Comparison of ENCODE assay signal across 14 mouse cellular contexts in genomic region chr13:38296601-38297000, GRCm38 (mm10). TPM values are rescaled to one million over a fixed set of nuclear protein-coding genes. Genes with fewer than 3 reads are reported as not detected.
DNase-seq lines count a peak whose midpoint lies in the region; ATAC-seq and TF ChIP-seq lines count a peak whose summit lies in the region.
"Had no signal": no experiment of that assay in that cellular context is flagged by ENCODE, and none has a peak within 500 bp of the region (broad histone marks: within the 10 kb centered on the region; RNA-seq: fewer than 3 reads in every experiment).

No protein-coding gene starts in this region.

- WGBS in intestine, embryonic 15.5 days = 12% methylated on average over 8 of the region's 8 CpGs
- 55% methylated on average over 8 of the region's 8 CpGs for WGBS in neural tube, embryonic 14.5 days
- 86% methylated on average over 8 of the region's 8 CpGs for WGBS in forebrain, embryonic 11.5 days
- WGBS in liver, embryonic 12.5 days (ENCODE audit: insufficient replicate concordance) = 58% methylated on average over 8 of the region's 8 CpGs

- H3K9me3 ChIP-seq in intestine, embryonic 15.5 days = no peaks in the 10 kb centered on the region
- no peaks in the 10 kb centered on the region for H3K9me3 ChIP-seq in neural tube, embryonic 14.5 days (ENCODE audit: control insufficient read depth, low read length)
- H3K9me3 ChIP-seq in forebrain, embryonic 11.5 days (ENCODE audit: control insufficient read depth, low read length) = no peaks in the 10 kb centered on the region
- H3K9me3 ChIP-seq in liver, embryonic 12.5 days (replicated peaks) = no peaks in the 10 kb centered on the region
- H3K9me3 ChIP-seq: limb, embryonic 10.5 days; liver, embryonic 15.5 days had no signal

- ATAC-seq in intestine, embryonic 15.5 days = peak; percentile 84
- peak; percentile 43 for ATAC-seq in neural tube, embryonic 14.5 days (ENCODE audit: low read depth)
- no peak for ATAC-seq in forebrain, embryonic 11.5 days (replicated peaks; ENCODE audit: low FRiP score)
- no peak for ATAC-seq in liver, embryonic 12.5 days

- DNase-seq in left cerebral cortex, postnatal 14 days (ENCODE audit: low spot score in 2 of 2) = peak; percentile 5 to 7
- no peak for DNase-seq in left cerebral cortex, postnatal 10 days (ENCODE audit: extremely low spot score in 1 of 2, low spot score in 2 of 2)
- no peak for DNase-seq in forebrain, embryonic 11.5 days (ENCODE audit: low spot score)
- DNase-seq: heart, postnatal 10 days; thymus, postnatal 4 days had no signal

- no peak for TF ChIP-seq CTCF in bone marrow macrophage, adult 2 months (IDR thresholded peaks at IDR 0.05; ENCODE audit: low read depth, low read length)

- intact Hi-C loops in left cerebral cortex, postnatal 14 days (cut with DNase I) = no loop called here
- intact Hi-C loops in left cerebral cortex, postnatal 10 days (cut with DNase I) = no loop called here

- peak overlapping the region; percentile 8; the same call in 1 of the 2 replicates for H3K9ac ChIP-seq in intestine, embryonic 15.5 days
- no peak overlapping the region for H3K9ac ChIP-seq in neural tube, embryonic 14.5 days (replicated peaks; ENCODE audit: low read depth, low read length)
- H3K9ac ChIP-seq in forebrain, embryonic 11.5 days (ENCODE audit: low read length) = no peak overlapping the region
- H3K9ac ChIP-seq in liver, embryonic 12.5 days = no peak overlapping the region
- H3K9ac ChIP-seq: liver, embryonic 15.5 days had no signal

- H3K4me2 ChIP-seq in intestine, embryonic 15.5 days (replicated peaks) = peak overlapping the region; percentile 33
- H3K4me2 ChIP-seq in neural tube, embryonic 14.5 days (ENCODE audit: low read depth, low read length) = no peak overlapping the region
- no peak overlapping the region for H3K4me2 ChIP-seq in forebrain, embryonic 11.5 days (ENCODE audit: low read depth, low read length, severe bottlenecking)
- no peak overlapping the region for H3K4me2 ChIP-seq in liver, embryonic 12.5 days
- H3K4me2 ChIP-seq: liver, embryonic 15.5 days had no signal

- no peak for TF ChIP-seq POLR2A in bone marrow macrophage, adult 2 months (IDR thresholded peaks at IDR 0.05; ENCODE audit: borderline replicate concordance, low read depth, low read length)

- no peaks in the 10 kb centered on the region for H3K36me3 ChIP-seq in intestine, embryonic 15.5 days
- H3K36me3 ChIP-seq in neural tube, embryonic 14.5 days (ENCODE audit: control insufficient read depth, insufficient read depth, low read length) = no peaks in the 10 kb centered on the region
- no peaks in the 10 kb centered on the region for H3K36me3 ChIP-seq in forebrain, embryonic 11.5 days (ENCODE audit: control insufficient read depth, insufficient read depth, low read length)
- H3K36me3 ChIP-seq in liver, embryonic 12.5 days = no peaks in the 10 kb centered on the region
- H3K36me3 ChIP-seq: limb, embryonic 10.5 days; liver, embryonic 15.5 days; midbrain, embryonic 10.5 days had no signal

- 0 out of 2 replicates have a peak overlapping the region, but pooled peaks have one; percentile 14 for H3K4me3 ChIP-seq in bone marrow macrophage, adult 2 months (ENCODE audit: insufficient read depth, low read length)
- H3K4me3 ChIP-seq in intestine, embryonic 15.5 days (replicated peaks) = no peak overlapping the region
- no peak overlapping the region for H3K4me3 ChIP-seq in neural tube, embryonic 14.5 days (ENCODE audit: low read depth, low read length)
- no peak overlapping the region for H3K4me3 ChIP-seq in forebrain, embryonic 11.5 days (ENCODE audit: low read depth, low read length)
- H3K4me3 ChIP-seq in liver, embryonic 12.5 days = no peak overlapping the region
- H3K4me3 ChIP-seq: limb, embryonic 10.5 days; liver, embryonic 15.5 days; midbrain, embryonic 10.5 days had no signal

- H3K27ac ChIP-seq in bone marrow macrophage, adult 2 months (ENCODE audit: insufficient read depth, low read depth, low read length) = no peak overlapping the region
- H3K27ac ChIP-seq in intestine, embryonic 15.5 days = peak overlapping the region; percentile 66
- H3K27ac ChIP-seq in neural tube, embryonic 14.5 days (ENCODE audit: low read depth, low read length) = 0 out of 2 replicates have a peak overlapping the region, but pooled peaks have one; percentile 40
- no peak overlapping the region for H3K27ac ChIP-seq in forebrain, embryonic 11.5 days (ENCODE audit: low read depth, low read length)
- no peak overlapping the region for H3K27ac ChIP-seq in liver, embryonic 12.5 days
- H3K27ac ChIP-seq: limb, embryonic 10.5 days; liver, embryonic 15.5 days; midbrain, embryonic 10.5 days had no signal

- no peaks in the 10 kb centered on the region for H3K27me3 ChIP-seq in intestine, embryonic 15.5 days (replicated peaks)
- no peaks in the 10 kb centered on the region for H3K27me3 ChIP-seq in neural tube, embryonic 14.5 days (ENCODE audit: control insufficient read depth, insufficient read depth, low read length)
- H3K27me3 ChIP-seq in forebrain, embryonic 11.5 days (ENCODE audit: control insufficient read depth, insufficient read depth, low read length) = no peaks in the 10 kb centered on the region
- no peaks in the 10 kb centered on the region for H3K27me3 ChIP-seq in liver, embryonic 12.5 days (replicated peaks)
- H3K27me3 ChIP-seq: liver, embryonic 15.5 days had no signal

- H3K4me1 ChIP-seq in bone marrow macrophage, adult 2 months (ENCODE audit: control insufficient read depth, insufficient read depth, low read length) = peaks cover 9% of the 10 kb centered on the region
- H3K4me1 ChIP-seq in intestine, embryonic 15.5 days (replicated peaks) = peaks cover 11% of the 10 kb centered on the region; the same call in 1 of the 2 replicates
- H3K4me1 ChIP-seq in neural tube, embryonic 14.5 days (ENCODE audit: control insufficient read depth, insufficient read depth, low read length) = no peaks in the 10 kb centered on the region
- no peaks in the 10 kb centered on the region for H3K4me1 ChIP-seq in forebrain, embryonic 11.5 days (replicated peaks; ENCODE audit: control insufficient read depth, insufficient read depth, low read length)
- no peaks in the 10 kb centered on the region for H3K4me1 ChIP-seq in liver, embryonic 12.5 days
- H3K4me1 ChIP-seq: limb, embryonic 10.5 days; liver, embryonic 15.5 days; midbrain, embryonic 10.5 days had no signal

RNA-seq across cellular contexts. Expression of gene Bmp6, which starts 48.3 kb away (rescaled TPM):
- 10 to 100 TPM in 1 of 2 experiments, 1 to 10 TPM in 1; 9.6 to 10.6 TPM for total RNA-seq in left cerebral cortex, postnatal 14 days (2021)
- total RNA-seq in left cerebral cortex, postnatal 10 days (2021) = 1 to 10 TPM; 7.3 to 9.2 TPM
- polyA plus RNA-seq in bone marrow macrophage, adult 2 months (2012; ENCODE audit: insufficient read depth, insufficient read length, missing spikeins) = not detected in 2 replicates
- 1.5 and 1.6 TPM in 2 replicates for polyA plus RNA-seq in intestine, embryonic 15.5 days (2015; fragmentation: Nextera tagmentation; extraction: Ambion mirVana)
- 1.3 and 4.4 TPM in 2 replicates for polyA plus RNA-seq in neural tube, embryonic 14.5 days (2014; fragmentation: Nextera tagmentation; extraction: Ambion mirVana)
- polyA plus RNA-seq in forebrain, embryonic 11.5 days (2014; fragmentation: Nextera tagmentation; extraction: Ambion mirVana) = 2.2 and 3.7 TPM in 2 replicates
- 0.51 and 0.91 TPM in 2 replicates for polyA plus RNA-seq in liver, embryonic 12.5 days (2016; fragmentation: Nextera tagmentation; extraction: Ambion mirVana)
- total RNA-seq: granulocyte monocyte progenitor cell, adult 5-6 weeks; neutrophil, adult 5-6 weeks had no signal

Comparison
In these comparisons a context has a peak if more than half of its experiments do, and no peak if none do; other contexts are left out.
1. DNase-seq: peak in left cerebral cortex, postnatal 14 days (2 of 2); none in left cerebral cortex, postnatal 10 days (0 of 2) and forebrain, embryonic 11.5 days (single experiment).
2. H3K27ac ChIP-seq: peak in intestine, embryonic 15.5 days (single experiment) and neural tube, embryonic 14.5 days (single experiment); none in bone marrow macrophage, adult 2 months (single experiment), forebrain, embryonic 11.5 days (single experiment) and liver, embryonic 12.5 days (single experiment).
3. ATAC-seq: peak in intestine, embryonic 15.5 days (single experiment) and neural tube, embryonic 14.5 days (single experiment); none in forebrain, embryonic 11.5 days (single experiment) and liver, embryonic 12.5 days (single experiment).